13 mouse cellular contexts compared by ENCODE assay signal in the genomic region with DNA sequence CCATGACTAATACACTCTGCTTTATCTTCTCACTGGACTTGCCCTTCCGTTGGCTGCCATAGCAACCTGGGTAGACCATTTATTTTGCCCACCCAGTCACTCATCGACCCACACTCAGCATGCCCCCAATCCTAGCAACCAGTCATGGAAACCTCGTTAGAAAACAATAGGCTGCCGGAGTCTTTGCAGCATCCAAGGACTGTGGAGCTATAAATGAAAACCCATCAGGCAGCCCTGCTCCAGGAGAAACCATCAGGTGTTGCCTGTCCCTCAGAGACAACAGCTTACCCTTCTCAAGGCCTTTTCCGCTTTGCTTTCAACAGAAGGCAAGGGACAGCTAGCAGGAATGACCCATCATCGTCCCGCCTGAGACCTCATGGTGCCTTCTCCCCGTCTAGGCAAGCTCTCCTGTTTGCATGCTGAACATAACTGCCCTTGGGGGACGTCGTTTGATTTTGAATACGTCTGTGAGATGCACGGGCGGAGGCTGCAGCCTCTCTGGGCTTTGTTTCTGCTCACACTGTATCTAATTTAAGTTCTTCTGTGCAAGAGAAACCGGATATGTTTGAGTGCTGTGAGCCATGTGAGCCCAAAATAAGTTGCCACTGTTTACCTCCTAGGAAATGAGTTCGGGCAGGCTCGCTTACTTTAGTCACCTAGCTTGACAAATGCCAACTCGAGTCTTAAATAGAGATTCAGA. TPM values are rescaled to one million over a fixed set of nuclear protein-coding genes. Genes with fewer than 3 reads are reported as not detected.
DNase-seq lines count a peak whose midpoint lies in the region; ATAC-seq and TF ChIP-seq lines count a peak whose summit lies in the region.
"Had no signal": no experiment of that assay in that cellular context is flagged by ENCODE, and none has a peak within 500 bp of the region (broad histone marks: within the 10 kb centered on the region; RNA-seq: fewer than 3 reads in every experiment).

No protein-coding gene starts in this region.

- H3K36me3 ChIP-seq in spleen, adult 2 months (ENCODE audit: control insufficient read depth, insufficient read depth, low read length), result no peaks in the 10 kb centered on the region
- H3K36me3 ChIP-seq in forebrain, embryonic 14.5 days (ENCODE audit: control insufficient read depth, insufficient read depth, low read length), result no peaks in the 10 kb centered on the region
- no peaks in the 10 kb centered on the region for H3K36me3 ChIP-seq in midbrain, embryonic 12.5 days
- H3K36me3 ChIP-seq: limb, embryonic 15.5 days had no signal

- H3K9me3 ChIP-seq in forebrain, embryonic 14.5 days (replicated peaks; ENCODE audit: control insufficient read depth, low read length), result no peaks in the 10 kb centered on the region
- H3K9me3 ChIP-seq in midbrain, embryonic 12.5 days, result no peaks in the 10 kb centered on the region
- H3K9me3 ChIP-seq: limb, embryonic 15.5 days had no signal

- peak overlapping the region; percentile 4; the same call in 1 of the 2 replicates for H3K4me3 ChIP-seq in spleen, adult 2 months (ENCODE audit: extremely low read depth, insufficient read depth, insufficient read length)
- no peak overlapping the region for H3K4me3 ChIP-seq in forebrain, embryonic 14.5 days (ENCODE audit: low read depth, low read length)
- no peak overlapping the region for H3K4me3 ChIP-seq in midbrain, embryonic 12.5 days
- H3K4me3 ChIP-seq: limb, embryonic 15.5 days had no signal

- no peaks in the 10 kb centered on the region for H3K27me3 ChIP-seq in spleen, adult 2 months (ENCODE audit: control insufficient read depth, insufficient read depth, low read length)
- no peaks in the 10 kb centered on the region for H3K27me3 ChIP-seq in forebrain, embryonic 14.5 days (replicated peaks; ENCODE audit: control insufficient read depth, insufficient read depth, low read length)
- no peaks in the 10 kb centered on the region for H3K27me3 ChIP-seq in midbrain, embryonic 12.5 days
- H3K27me3 ChIP-seq: limb, embryonic 15.5 days had no signal

- peak overlapping the region; percentile 32; the same call in 1 of the 2 replicates for H3K4me2 ChIP-seq in forebrain, embryonic 14.5 days (ENCODE audit: low read length)
- H3K4me2 ChIP-seq in midbrain, embryonic 12.5 days (replicated peaks), result peak overlapping the region; percentile 42
- H3K4me2 ChIP-seq: limb, embryonic 15.5 days had no signal

- peak; percentile 54 for ATAC-seq in forebrain, embryonic 14.5 days
- ATAC-seq in midbrain, embryonic 12.5 days (ENCODE audit: low FRiP score, low read depth), result peak; percentile 81
- ATAC-seq in erythroblast, adult 5-6 weeks (replicated peaks; ENCODE audit: low FRiP score, poor library complexity, severe bottlenecking), result no peak

- DNase-seq in spleen, adult 2 months (ENCODE audit: low read depth in 1 of 2, low spot score in 2 of 2), result no peak
- no peak for DNase-seq in spleen, postnatal 4 days (ENCODE audit: low spot score in 2 of 2)
- peak; percentile 62 for DNase-seq in forebrain, embryonic 14.5 days (ENCODE audit: low spot score)
- peak; percentile 72 for DNase-seq in telencephalon, adult 2 months (ENCODE audit: low read depth, low spot score)
- no peak for DNase-seq in c-Kit-positive CD71-positive TER-119-positive erythroid progenitor cells, embryonic 14.5 days (ENCODE audit: low spot score)
- no peak for DNase-seq in lung, postnatal 10 days
- DNase-seq: adrenal gland, postnatal 14 days; lung, postnatal 14 days; thymus, postnatal 14 days had no signal

- no peaks in the 10 kb centered on the region for H3K4me1 ChIP-seq in spleen, adult 2 months (ENCODE audit: control insufficient read depth, insufficient read depth, insufficient read length)
- peaks cover 13% of the 10 kb centered on the region for H3K4me1 ChIP-seq in forebrain, embryonic 14.5 days (ENCODE audit: control insufficient read depth, insufficient read depth, low read length)
- H3K4me1 ChIP-seq in midbrain, embryonic 12.5 days, result peaks cover 30% of the 10 kb centered on the region
- H3K4me1 ChIP-seq: limb, embryonic 15.5 days had no signal

- 73% methylated on average over 17 of the region's 17 CpGs for WGBS in spleen, adult 2 months
- 24% methylated on average over 17 of the region's 17 CpGs for WGBS in forebrain, embryonic 14.5 days
- 38% methylated on average over 17 of the region's 17 CpGs for WGBS in midbrain, embryonic 12.5 days

- no peak for TF ChIP-seq POLR2A in spleen, adult 2 months (IDR thresholded peaks at IDR 0.05; ENCODE audit: low read depth, low read length)

- no peak overlapping the region; the same call in 1 of the 2 replicates for H3K9ac ChIP-seq in forebrain, embryonic 14.5 days (ENCODE audit: low read length)
- 0 out of 2 replicates have a peak overlapping the region, but pooled peaks have one; percentile 11 for H3K9ac ChIP-seq in midbrain, embryonic 12.5 days (replicated peaks)
- H3K9ac ChIP-seq: limb, embryonic 15.5 days had no signal

- no peak overlapping the region for H3K27ac ChIP-seq in spleen, adult 2 months (ENCODE audit: insufficient read depth, low read length)
- peak overlapping the region; percentile 65 for H3K27ac ChIP-seq in forebrain, embryonic 14.5 days (ENCODE audit: low read depth, low read length)
- peak overlapping the region; percentile 88 for H3K27ac ChIP-seq in midbrain, embryonic 12.5 days (replicated peaks)
- H3K27ac ChIP-seq: kidney, postnatal 0 days; limb, embryonic 15.5 days had no signal

- TF ChIP-seq CTCF in spleen, adult 2 months (IDR thresholded peaks at IDR 0.05; ENCODE audit: extremely low read depth, insufficient read depth, insufficient read length, insufficient replicate concordance), result no peak

RNA-seq across cellular contexts. Expression of a gene that starts 34.8 kb away (rescaled TPM):
- polyA plus RNA-seq in spleen, adult 2 months (2012; rRNA removed), result 4.5 and 5.2 TPM in 2 replicates
- 1,321 and 1,816 TPM in 2 replicates for polyA plus RNA-seq in forebrain, embryonic 14.5 days (2014; fragmentation: Nextera tagmentation; extraction: Ambion mirVana)
- polyA plus RNA-seq in midbrain, embryonic 12.5 days (2016; fragmentation: Nextera tagmentation; extraction: Ambion mirVana), result 659 and 730 TPM in 2 replicates
- 0.63 TPM in 1 of 2 replicates, not detected in the other for total RNA-seq in erythroblast, adult 5-6 weeks (2015; ENCODE audit: low replicate concordance)
- not detected in 2 replicates for total RNA-seq in erythroblast, adult 5-6 weeks (2017; ENCODE audit: low replicate concordance)

Comparison
In these comparisons a context has a peak if more than half of its experiments do, and no peak if none do; other contexts are left out.
1. DNase-seq: peak in forebrain, embryonic 14.5 days (single experiment) and telencephalon, adult 2 months (single experiment); none in spleen, adult 2 months (0 of 2), spleen, postnatal 4 days (0 of 2), c-Kit-positive CD71-positive TER-119-positive erythroid progenitor cells, embryonic 14.5 days (single experiment) and lung, postnatal 10 days (single experiment).
2. RNA of a gene that starts 34.8 kb away (polyA plus RNA-seq): 1,321 to 1,816 TPM in forebrain, embryonic 14.5 days and 659 to 730 TPM in midbrain, embryonic 12.5 days; 4.5 to 5.2 TPM in spleen, adult 2 months; every median in the first group is over 100 times any median in the second.